Mouse (Mus musculus): ENCODE measurements around the gene Med15. TPM values are rescaled to one million over a fixed set of nuclear protein-coding genes. Genes with fewer than 3 reads are reported as not detected.

The Med15 gene
- total and polyA plus RNA-seq, 2 experiments from 2014 or later: 18.6 to 40.2 TPM

DNA sequence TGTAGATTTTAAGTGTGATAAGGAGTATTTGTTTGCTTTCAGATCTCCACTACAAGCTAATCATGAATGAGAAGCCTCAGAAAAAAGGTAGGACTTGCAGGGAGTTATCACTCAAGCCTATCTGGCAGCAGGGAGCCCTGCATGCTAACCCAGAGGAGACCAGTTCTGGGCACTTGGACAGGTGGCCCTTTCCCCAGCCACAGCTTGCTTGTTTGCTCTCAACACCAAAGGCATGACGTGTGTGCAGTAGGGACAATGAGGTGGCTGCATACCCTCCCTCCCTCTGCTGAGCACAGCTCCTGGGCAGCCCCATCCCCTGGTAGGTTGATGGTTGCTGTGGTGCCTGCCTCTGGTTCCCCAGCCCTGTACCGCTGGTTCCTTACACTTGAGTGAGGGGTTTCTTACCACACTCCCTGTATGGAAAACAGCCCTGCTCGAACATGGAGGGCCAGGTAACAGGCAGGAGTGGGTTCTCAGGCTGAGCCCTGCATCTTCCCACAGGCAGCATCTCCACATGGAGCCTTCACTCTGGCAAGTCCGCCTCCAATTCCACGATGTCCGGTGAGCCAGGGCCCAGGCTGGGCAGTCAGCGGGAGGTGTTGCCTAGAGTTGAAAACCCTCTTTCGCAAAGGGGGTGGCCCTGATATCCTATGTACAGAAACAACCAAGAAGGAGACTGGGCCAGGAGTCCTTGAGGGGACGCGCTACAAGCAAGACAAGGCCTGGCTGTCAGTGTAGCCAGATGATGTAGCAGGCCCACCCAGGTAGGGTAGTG, 84.9 kb downstream of the Med15 start:
- no peak overlapping the region for H3K9ac ChIP-seq (replicated peaks; ENCODE audit: low read depth, low read length)
- no peak overlapping the region for H3K4me3 ChIP-seq (ENCODE audit: low read depth, low read length)
- TF ChIP-seq CTCF (IDR thresholded peaks at IDR 0.05; ENCODE audit: low read depth) (no peak), EP300 (IDR thresholded peaks at IDR 0.05; ENCODE audit: low read depth) (no peak)
- H3K27ac ChIP-seq (ENCODE audit: low read depth): no peak overlapping the region
- WGBS: 89% methylated on average over 10 of the region's 10 CpGs
- H3K36me3 ChIP-seq (replicated peaks; ENCODE audit: control insufficient read depth, insufficient read depth, low read length): peaks cover 36% of the 10 kb centered on the region
- ATAC-seq (ENCODE audit: insufficient read depth, low read depth) (no peak), DNase-seq (ENCODE audit: low spot score) (no peak)
- no peaks in the 10 kb centered on the region for H3K9me3 ChIP-seq (replicated peaks; ENCODE audit: control insufficient read depth, low read length)
- no peak overlapping the region for H3K4me2 ChIP-seq (ENCODE audit: low read depth, low read length)
- H3K27me3 ChIP-seq (ENCODE audit: control insufficient read depth, insufficient read depth, low read length): no peaks in the 10 kb centered on the region
- peaks cover 7% of the 10 kb centered on the region for H3K4me1 ChIP-seq (ENCODE audit: control insufficient read depth, insufficient read depth)

DNA sequence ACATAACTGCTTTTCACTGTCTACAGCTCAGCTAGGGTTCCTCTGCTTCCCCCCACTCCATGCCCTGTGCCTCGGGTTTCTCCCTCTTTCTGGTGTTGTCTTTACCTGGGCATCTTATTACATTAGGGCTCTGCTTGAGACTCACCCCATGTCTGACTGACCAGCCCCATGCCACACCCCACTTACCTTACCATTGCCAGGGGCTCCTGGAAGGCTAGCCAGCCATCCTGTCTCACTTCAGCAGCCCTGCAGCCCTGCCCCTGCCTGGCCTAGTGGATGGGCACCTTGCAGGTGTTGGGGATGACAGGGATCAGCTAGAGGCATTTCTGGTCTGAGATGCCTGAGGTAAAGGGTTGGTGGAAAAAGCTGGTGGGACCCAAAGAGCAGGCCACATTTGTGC, 85.5 kb downstream of the Med15 start:
- Histone ChIP-seq H3K9me3 (replicated peaks; ENCODE audit: control insufficient read depth, low read length) (no peaks in the 10 kb centered on the region), H3K9ac (replicated peaks; ENCODE audit: low read depth, low read length) (no peak overlapping the region), H3K4me1 (ENCODE audit: control insufficient read depth, insufficient read depth) (peaks cover 7% of the 10 kb centered on the region), H3K4me3 (ENCODE audit: low read depth, low read length) (no peak overlapping the region), H3K36me3 (replicated peaks; ENCODE audit: control insufficient read depth, insufficient read depth, low read length) (peaks cover 36% of the 10 kb centered on the region), H3K27ac (ENCODE audit: low read depth) (no peak overlapping the region), H3K27me3 (ENCODE audit: control insufficient read depth, insufficient read depth, low read length) (no peaks in the 10 kb centered on the region), H3K4me2 (ENCODE audit: low read depth, low read length) (peak overlapping the region; percentile 80; the same call in 1 of the 2 replicates)
- ATAC-seq (ENCODE audit: insufficient read depth, low read depth) (no peak), DNase-seq (ENCODE audit: low spot score) (no peak)
- WGBS: 41% methylated on average over 1 of the region's 1 CpGs
- TF ChIP-seq EP300 (IDR thresholded peaks at IDR 0.05; ENCODE audit: low read depth) (no peak), CTCF (IDR thresholded peaks at IDR 0.05; ENCODE audit: low read depth) (no peak)

- Histone ChIP-seq H3K36me3 (replicated peaks; ENCODE audit: control insufficient read depth, insufficient read depth, low read length) (peaks cover 33% of the 10 kb centered on the region), H3K27ac (ENCODE audit: low read depth) (no peak within 1 kb of the TSS), H3K9me3 (replicated peaks; ENCODE audit: control insufficient read depth, low read length) (no peaks in the 10 kb centered on the region), H3K27me3 (ENCODE audit: control insufficient read depth, insufficient read depth, low read length) (no peaks in the 10 kb centered on the region), H3K4me2 (ENCODE audit: low read depth, low read length) (peak within 1 kb of the TSS; percentile 80), H3K4me3 (ENCODE audit: low read depth, low read length) (peak within 1 kb of the TSS; percentile 54), H3K9ac (replicated peaks; ENCODE audit: low read depth, low read length) (0 out of 2 replicates have a peak within 1 kb of the TSS, but pooled peaks have one; percentile 24), H3K4me1 (ENCODE audit: control insufficient read depth, insufficient read depth) (peaks cover 7% of the 10 kb centered on the region)
- WGBS: 2% methylated on average over 57 of the region's 65 CpGs
- TF ChIP-seq CTCF (IDR thresholded peaks at IDR 0.05; ENCODE audit: low read depth) (no peak), EP300 (IDR thresholded peaks at IDR 0.05; ENCODE audit: low read depth) (no peak)
- ATAC-seq (ENCODE audit: insufficient read depth, low read depth) (peak; percentile 94), DNase-seq (ENCODE audit: low spot score) (peak; percentile 81)
These were observed 86.2 kb downstream of the Med15 start, which contains the start of gene Ccdc74a for GRCm38 (mm10) chr16:17646310-17647114. TSS of gene Ccdc74a (plus strand) at chr16:17646470.

- H3K9ac ChIP-seq (replicated peaks; ENCODE audit: low read depth, low read length): no peak overlapping the region
- no peak for TF ChIP-seq CTCF (IDR thresholded peaks at IDR 0.05; ENCODE audit: low read depth)
- no peak for TF ChIP-seq EP300 (IDR thresholded peaks at IDR 0.05; ENCODE audit: low read depth)
- no peaks in the 10 kb centered on the region for H3K27me3 ChIP-seq (ENCODE audit: control insufficient read depth, insufficient read depth, low read length)
- DNase-seq (ENCODE audit: low spot score): no peak
- WGBS: 83% methylated on average over 4 of the region's 4 CpGs
- peaks cover 7% of the 10 kb centered on the region for H3K4me1 ChIP-seq (ENCODE audit: control insufficient read depth, insufficient read depth)
- no peak overlapping the region for H3K4me2 ChIP-seq (ENCODE audit: low read depth, low read length)
- H3K36me3 ChIP-seq (replicated peaks; ENCODE audit: control insufficient read depth, insufficient read depth, low read length): peaks cover 52% of the 10 kb centered on the region
- H3K4me3 ChIP-seq (ENCODE audit: low read depth, low read length): no peak overlapping the region
- H3K9me3 ChIP-seq (replicated peaks; ENCODE audit: control insufficient read depth, low read length): no peaks in the 10 kb centered on the region
- ATAC-seq (ENCODE audit: insufficient read depth, low read depth): no peak
- H3K27ac ChIP-seq (ENCODE audit: low read depth): no peak overlapping the region
These were observed 89.2 kb downstream of the Med15 start for GRCm38 (mm10) chr16:17643437-17643990.

DNA sequence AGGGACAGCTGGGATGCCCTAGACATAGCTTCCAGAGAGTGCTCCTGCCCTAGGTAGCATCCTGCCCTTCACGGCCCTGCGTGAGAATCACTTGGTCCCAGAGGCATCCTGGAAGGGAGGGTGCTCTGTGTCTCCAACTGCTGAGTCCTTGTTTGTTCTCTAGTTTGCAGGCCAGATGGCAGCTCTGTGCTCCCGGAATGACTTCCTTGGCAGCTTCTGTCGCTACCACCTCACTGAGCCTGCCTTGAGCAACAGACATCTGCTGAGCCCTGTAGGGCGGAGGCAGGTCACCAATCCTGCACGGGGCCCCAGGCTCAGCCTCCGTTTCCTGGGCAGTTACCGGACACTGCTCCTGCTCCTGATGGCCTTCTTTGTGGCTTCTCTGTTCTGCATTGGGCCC, 90.4 kb downstream of the Med15 start:
- H3K9me3 ChIP-seq (replicated peaks; ENCODE audit: control insufficient read depth, low read length): no peaks in the 10 kb centered on the region
- H3K4me2 ChIP-seq (ENCODE audit: low read depth, low read length): no peak overlapping the region
- TF ChIP-seq EP300 (IDR thresholded peaks at IDR 0.05; ENCODE audit: low read depth) (no peak), CTCF (IDR thresholded peaks at IDR 0.05; ENCODE audit: low read depth) (no peak)
- WGBS: 90% methylated on average over 8 of the region's 8 CpGs
- H3K27me3 ChIP-seq (ENCODE audit: control insufficient read depth, insufficient read depth, low read length): no peaks in the 10 kb centered on the region
- no peak overlapping the region for H3K27ac ChIP-seq (ENCODE audit: low read depth)
- no peak for DNase-seq (ENCODE audit: low spot score)
- no peak for ATAC-seq (ENCODE audit: insufficient read depth, low read depth)
- H3K9ac ChIP-seq (replicated peaks; ENCODE audit: low read depth, low read length): no peak overlapping the region
- H3K4me1 ChIP-seq (ENCODE audit: control insufficient read depth, insufficient read depth): peaks cover 7% of the 10 kb centered on the region
- H3K4me3 ChIP-seq (ENCODE audit: low read depth, low read length): no peak overlapping the region
- H3K36me3 ChIP-seq (replicated peaks; ENCODE audit: control insufficient read depth, insufficient read depth, low read length): peaks cover 57% of the 10 kb centered on the region
